Mouse (Mus musculus): Measurements from ENCODE around the gene Fam151b. TPM values are rescaled to one million over a fixed set of nuclear protein-coding genes. Genes with fewer than 3 reads are reported as not detected.

Fam151b gene
- polyA plus RNA-seq, 1 experiment from 2014 or later = not detected

Other genes starting within 250 kb of the Fam151b start
- 0.54 and 0.88 TPM in 2 replicates for gene Gm20379, start 178.0 kb downstream of the Fam151b start, polyA plus RNA-seq (2015; fragmentation: Nextera tagmentation; extraction: Ambion mirVana)
- gene Dhfr, start 129.3 kb downstream of the Fam151b start, polyA plus RNA-seq (2015; fragmentation: Nextera tagmentation; extraction: Ambion mirVana) = 17.0 TPM in 2 replicates
- gene Msh3, start 129.0 kb downstream of the Fam151b start, polyA plus RNA-seq (2015; fragmentation: Nextera tagmentation; extraction: Ambion mirVana) = 24.8 and 24.9 TPM in 2 replicates
- gene Ankrd34b, start 58.1 kb downstream of the Fam151b start, polyA plus RNA-seq (2015; fragmentation: Nextera tagmentation; extraction: Ambion mirVana) = 0.98 and 1.0 TPM in 2 replicates
- gene Zfyve16, start 46.9 kb upstream of the Fam151b start, polyA plus RNA-seq (2015; fragmentation: Nextera tagmentation; extraction: Ambion mirVana) = 10.5 and 11.5 TPM in 2 replicates
- not detected in 2 replicates for gene Spz1, start 92.2 kb upstream of the Fam151b start, polyA plus RNA-seq (2015; fragmentation: Nextera tagmentation; extraction: Ambion mirVana)
- 33.2 and 34.2 TPM in 2 replicates for gene Serinc5, start 127.1 kb upstream of the Fam151b start, polyA plus RNA-seq (2015; fragmentation: Nextera tagmentation; extraction: Ambion mirVana)

Data from lung, embryonic 16.5 days (tissue).